Mouse (Mus musculus) intestine, embryonic 14.5 days (tissue): Measurements from ENCODE around the gene St7l. TPM values are rescaled to one million over a fixed set of nuclear protein-coding genes. Genes with fewer than 3 reads are reported as not detected.
A peak's percentile ranks its signal among the peaks of the same experiment; 100 is the strongest.

Experiments
- ATAC-seq: fragments of 200-750 bp; cut with Nextera tagmentation; replicated peaks from 2 replicates; pipeline ENCODE4 v1.8.0; 2017; ENCODE audit warnings: low read depth, moderate number of reproducible peaks, moderate TSS enrichment, moderate library complexity; ENCODE audit not compliant: low FRiP score, low TSS enrichment
- DNase-seq: peaks from one replicate; pipeline ENCODE4 v3.0.0-alpha.2; 2018; ENCODE audit warnings: low spot score
- H3K27ac ChIP-seq: fragments of 300-500 bp; sonication (generic); 2 replicates; pipeline ENCODE4 v1.5.1; 2014; ENCODE audit warnings: low read depth, mild to moderate bottlenecking, control low read depth
- H3K27me3 ChIP-seq: fragments of 300-500 bp; sonication (generic); replicated peaks from 2 replicates; pipeline ENCODE4 v1.6.1; 2014; ENCODE audit warnings: low read length, control low read depth; ENCODE audit not compliant: control insufficient read depth, insufficient read depth
- H3K36me3 ChIP-seq: fragments of 300-500 bp; sonication (generic); 2 replicates; pipeline ENCODE4 v1.6.1; 2014; ENCODE audit warnings: low read length, control low read depth; ENCODE audit not compliant: control insufficient read depth, insufficient read depth
- H3K4me1 ChIP-seq: fragments of 300-500 bp; sonication (generic); replicated peaks from 2 replicates; pipeline ENCODE4 v1.6.1; 2014; ENCODE audit warnings: low read length, control low read depth, mixed read lengths; ENCODE audit not compliant: control insufficient read depth, insufficient read depth
- H3K4me2 ChIP-seq: fragments of 300-500 bp; sonication (generic); 2 replicates; pipeline ENCODE4 v1.6.1; 2014; ENCODE audit warnings: low read length
- H3K4me3 ChIP-seq: fragments of 300-500 bp; sonication (generic); 2 replicates; pipeline ENCODE4 v1.5.1; 2014; ENCODE audit warnings: low read depth, low read length, control low read depth, mixed read lengths
- H3K9ac ChIP-seq: fragments of 300-500 bp; sonication (generic); 2 replicates; pipeline ENCODE4 v1.6.1; 2014; ENCODE audit warnings: mild to moderate bottlenecking, low read length
- H3K9me3 ChIP-seq: fragments of 300-500 bp; sonication (generic); 2 replicates; pipeline ENCODE4 v1.6.1; 2016; ENCODE audit warnings: low read length, control low read depth; ENCODE audit not compliant: control insufficient read depth
- WGBS: fragments of 180-500 bp; shearing (Covaris S2); extraction: QIAGEN DNeasy Blood & Tissue Kit; methylation state at CpG from one replicate; pipeline ENCODE4 v1.1.7; 2014; 5-methylcytosine and 5-hydroxymethylcytosine counted together
- polyA plus RNA-seq: library from polyadenylated mRNA; unstranded; fragments of >200 nt; fragmentation: Nextera tagmentation; extraction: Ambion mirVana; gene quantifications from 2 replicates; pipeline ENCODE4 v1.2.1, GENCODE M21; 2014

St7l gene
- polyA plus RNA-seq, 1 experiment from 2014 or later: 34.6 TPM

- no peak for DNase-seq
- 94% methylated on average over 22 of the region's 23 CpGs for WGBS
- H3K27me3 ChIP-seq: no peaks in the 10 kb centered on the region
- no peak overlapping the region for H3K4me2 ChIP-seq
- no peak overlapping the region for H3K9ac ChIP-seq
- no peak for ATAC-seq
- H3K4me3 ChIP-seq: no peak overlapping the region
- no peak overlapping the region for H3K27ac ChIP-seq
- H3K36me3 ChIP-seq: peaks cover 26% of the 10 kb centered on the region
- no peaks in the 10 kb centered on the region for H3K4me1 ChIP-seq
- H3K9me3 ChIP-seq: no peaks in the 10 kb centered on the region
Observed at GRCm38 (mm10) chr3:104952891-104953670, 89.3 kb downstream of the St7l start.

DNA sequence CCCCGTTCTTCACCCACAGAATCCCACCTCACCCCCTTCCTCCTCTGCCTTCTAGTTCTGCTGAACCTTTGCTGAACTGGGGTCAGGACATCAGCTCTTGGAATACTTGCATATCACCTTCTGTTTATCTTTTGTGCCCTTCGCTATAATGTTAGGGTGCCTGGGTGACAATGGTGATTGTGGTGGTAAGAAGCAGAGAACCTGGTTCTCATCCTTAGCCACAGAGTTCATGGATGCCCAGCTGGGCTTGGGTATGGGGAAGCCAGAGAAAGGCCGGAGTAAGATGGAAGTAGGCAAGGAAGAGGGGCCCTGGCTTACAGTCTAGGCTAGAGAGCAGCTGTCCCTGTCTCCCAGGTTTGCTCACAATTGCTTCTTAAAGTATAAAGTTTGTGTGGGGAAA lies 90.3 kb downstream of the St7l start:
- H3K36me3 ChIP-seq: peaks cover 26% of the 10 kb centered on the region
- no peak overlapping the region for H3K27ac ChIP-seq
- no peak overlapping the region for H3K4me2 ChIP-seq
- 94% methylated on average over 3 of the region's 3 CpGs for WGBS
- H3K27me3 ChIP-seq: no peaks in the 10 kb centered on the region
- H3K4me1 ChIP-seq: no peaks in the 10 kb centered on the region
- H3K9ac ChIP-seq: no peak overlapping the region
- DNase-seq (no peak), ATAC-seq (no peak)
- H3K9me3 ChIP-seq: no peaks in the 10 kb centered on the region
- no peak overlapping the region for H3K4me3 ChIP-seq

- H3K27me3 ChIP-seq: no peaks in the 10 kb centered on the region
- 94% methylated on average over 15 of the region's 15 CpGs for WGBS
- H3K4me1 ChIP-seq: no peaks in the 10 kb centered on the region
- no peaks in the 10 kb centered on the region for H3K9me3 ChIP-seq
- no peak overlapping the region for H3K9ac ChIP-seq
- H3K4me2 ChIP-seq: no peak overlapping the region
- no peak overlapping the region for H3K27ac ChIP-seq
- DNase-seq: no peak
- peaks cover 26% of the 10 kb centered on the region for H3K36me3 ChIP-seq
- no peak overlapping the region for H3K4me3 ChIP-seq
- ATAC-seq: no peak
Observed at GRCm38 (mm10) chr3:104954551-104954950, 90.7 kb downstream of the St7l start.

- no peak overlapping the region for H3K27ac ChIP-seq
- no peak for ATAC-seq
- H3K9me3 ChIP-seq: no peaks in the 10 kb centered on the region
- no peak overlapping the region for H3K4me2 ChIP-seq
- no peak overlapping the region for H3K4me3 ChIP-seq
- H3K27me3 ChIP-seq: peaks cover 16% of the 10 kb centered on the region
- H3K36me3 ChIP-seq: peaks cover 15% of the 10 kb centered on the region; the same call in 1 of the 2 replicates
- 55% methylated on average over 6 of the region's 6 CpGs for WGBS
- no peak for DNase-seq
- no peaks in the 10 kb centered on the region for H3K4me1 ChIP-seq
- no peak overlapping the region for H3K9ac ChIP-seq
Observed at GRCm38 (mm10) chr3:104956131-104956581, 92.4 kb downstream of the St7l start.

GRCm38 (mm10) chr3:104960026-104961000 lies 96.5 kb downstream of the St7l start:
- Histone ChIP-seq H3K27ac (no peak overlapping the region), H3K4me1 (peaks cover 19% of the 10 kb centered on the region), H3K36me3 (no peaks in the 10 kb centered on the region), H3K4me2 (peak overlapping the region; percentile 74), H3K27me3 (peaks cover 37% of the 10 kb centered on the region), H3K4me3 (peak overlapping the region; percentile 51), H3K9me3 (no peaks in the 10 kb centered on the region), H3K9ac (0 out of 2 replicates have a peak overlapping the region, but pooled peaks have one; percentile 10)
- ATAC-seq (no peak), DNase-seq (no peak)
- 19% methylated on average over 19 of the region's 19 CpGs for WGBS

DNA sequence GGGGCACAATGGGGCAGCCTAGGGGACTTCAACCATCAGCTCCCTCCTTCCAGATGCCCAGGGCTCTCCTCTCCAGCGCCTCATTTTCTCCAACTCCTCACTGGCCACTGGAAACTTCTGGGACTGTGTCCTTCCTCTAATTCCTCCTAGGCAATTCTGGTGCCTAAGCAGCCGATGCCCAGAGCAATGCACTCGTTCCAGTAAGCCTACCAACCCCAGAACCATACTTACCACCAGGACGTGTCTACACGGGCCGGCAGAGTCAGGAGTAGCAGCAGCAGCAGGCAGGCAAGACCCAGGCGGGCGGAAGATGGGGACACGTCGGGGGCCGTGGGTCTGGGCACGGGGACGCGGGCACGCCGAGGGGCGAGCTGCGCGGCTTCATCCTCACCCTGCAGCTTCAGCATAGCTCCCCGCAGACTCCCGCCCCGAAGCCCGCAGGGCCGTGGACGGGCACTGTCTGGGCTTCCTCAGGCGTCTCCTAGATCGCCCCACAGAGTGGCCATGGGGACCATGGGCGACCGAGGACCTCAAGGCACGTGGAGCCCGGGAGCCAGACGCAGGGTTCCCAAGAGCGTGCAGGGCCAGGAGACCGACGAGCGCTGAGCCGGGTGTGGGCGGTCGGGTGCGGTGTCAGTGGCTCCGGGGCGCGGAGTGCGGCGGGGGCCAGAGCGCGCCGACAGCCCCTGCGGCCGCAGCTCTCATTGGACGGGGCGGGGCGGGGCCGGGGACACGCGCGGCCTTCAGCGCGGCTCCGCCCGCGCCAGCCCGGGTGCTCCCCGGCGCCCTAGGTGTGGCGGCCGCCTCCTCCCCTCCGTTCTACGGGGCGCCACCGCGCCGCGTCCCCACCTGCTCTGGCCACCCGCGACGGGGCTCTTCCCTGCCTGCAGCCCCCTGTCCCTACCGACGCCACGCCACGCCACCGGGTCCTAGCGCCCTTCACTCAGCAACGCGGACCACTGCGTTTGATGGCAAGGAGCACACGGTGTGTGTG lies 97.6 kb downstream of the St7l start, which contains the start of gene Wnt2b:
Gene Wnt2b (minus strand): TSS at position 856 of the 994 bp plus-strand sequence.
- no peaks in the 10 kb centered on the region for H3K9me3 ChIP-seq
- ATAC-seq (peak; percentile 64), DNase-seq (no peak)
- 1% methylated on average over 78 of the region's 87 CpGs for WGBS
- peak within 1 kb of the TSS; percentile 74 for H3K4me2 ChIP-seq
- peaks cover 37% of the 10 kb centered on the region for H3K27me3 ChIP-seq
- H3K4me3 ChIP-seq: peak within 1 kb of the TSS; percentile 51
- H3K36me3 ChIP-seq: no peaks in the 10 kb centered on the region
- peak within 1 kb of the TSS; percentile 25 for H3K9ac ChIP-seq
- H3K27ac ChIP-seq: no peak within 1 kb of the TSS
- peaks cover 19% of the 10 kb centered on the region for H3K4me1 ChIP-seq

DNA sequence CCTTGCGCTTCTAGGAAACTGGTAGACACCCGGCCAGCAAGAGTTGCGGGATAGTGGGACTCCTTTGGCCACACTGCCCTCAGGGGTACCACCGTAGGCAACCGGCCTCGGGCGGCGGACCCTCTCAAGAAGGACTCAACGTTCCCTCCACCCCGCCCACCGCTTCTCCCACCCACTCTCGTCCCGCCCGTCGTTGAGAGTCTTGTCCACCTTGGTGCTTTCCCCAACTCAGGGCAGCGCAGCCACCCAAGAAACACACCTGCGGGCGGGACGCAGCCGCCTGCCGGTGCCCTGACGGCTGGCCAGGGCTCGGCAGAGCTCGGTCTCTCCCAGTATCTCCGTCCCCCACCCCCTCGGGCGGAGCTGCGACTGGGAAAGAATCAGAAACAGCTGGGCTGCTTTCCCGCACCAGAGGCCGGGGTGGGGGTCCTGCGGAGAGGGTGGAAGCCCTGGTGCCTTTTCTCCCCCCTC lies 98.4 kb downstream of the St7l start:
- no peak overlapping the region for H3K27ac ChIP-seq
- H3K4me2 ChIP-seq: peak overlapping the region; percentile 74
- ATAC-seq (peak; percentile 22), DNase-seq (peak; percentile 75)
- peak overlapping the region; percentile 51 for H3K4me3 ChIP-seq
- H3K9me3 ChIP-seq: no peaks in the 10 kb centered on the region
- 1% methylated on average over 30 of the region's 31 CpGs for WGBS
- peak overlapping the region; percentile 25; the same call in 1 of the 2 replicates for H3K9ac ChIP-seq
- no peaks in the 10 kb centered on the region for H3K36me3 ChIP-seq
- H3K27me3 ChIP-seq: peaks cover 37% of the 10 kb centered on the region
- peaks cover 19% of the 10 kb centered on the region for H3K4me1 ChIP-seq
